In genomic region chr4:83302887-83303827, GRCm38 (mm10) we compare ENCODE assay signal across 8 mouse cellular contexts. TPM values are rescaled to one million over a fixed set of nuclear protein-coding genes. Genes with fewer than 3 reads are reported as not detected.
DNase-seq lines count a peak whose midpoint lies in the region; ATAC-seq lines count a peak whose summit lies in the region.

No protein-coding gene starts in this region.

- H3K9me3 ChIP-seq in midbrain, embryonic 13.5 days: no peaks in the 10 kb centered on the region

- no peak overlapping the region for H3K4me2 ChIP-seq in midbrain, embryonic 13.5 days (replicated peaks)

- intact Hi-C loops in left cerebral cortex, postnatal 36 days (cut with DNase I): loop anchor here (5.0 kb wide), 1 partner anchor 104 kb away; no protein-coding TSS in a partner anchor

- no peaks in the 10 kb centered on the region for H3K27me3 ChIP-seq in midbrain, embryonic 13.5 days

- 43% methylated on average over 13 of the region's 13 CpGs for WGBS in midbrain, embryonic 13.5 days

- H3K4me3 ChIP-seq in midbrain, embryonic 13.5 days (replicated peaks): no peak overlapping the region

- no peaks in the 10 kb centered on the region for H3K36me3 ChIP-seq in midbrain, embryonic 13.5 days

- H3K27ac ChIP-seq in midbrain, embryonic 13.5 days: no peak overlapping the region

- H3K4me1 ChIP-seq in midbrain, embryonic 13.5 days (replicated peaks): peaks cover 7% of the 10 kb centered on the region; the same call in 1 of the 2 replicates

- DNase-seq in A20 (ENCODE audit: low read depth, low spot score): peak; percentile 82
- DNase-seq in adrenal gland, adult 2 months: peak; percentile 79
- peak; percentile 89 for DNase-seq in embryo, embryonic 11 days
- peak; percentile 70 for DNase-seq in kidney, adult 11 months
- peak; percentile 62 to 64 for DNase-seq in left cerebral cortex, postnatal 36 days (ENCODE audit: low spot score in 2 of 2)
- peak; percentile 26 for DNase-seq in spleen, adult 12 weeks (ENCODE audit: low spot score)

- peak; percentile 89 for ATAC-seq in granulocyte monocyte progenitor cell, adult 5-6 weeks (replicated peaks; ENCODE audit: poor library complexity, severe bottlenecking)
- ATAC-seq in midbrain, embryonic 13.5 days: peak; percentile 48; the same call in 1 of the 2 replicates

- H3K9ac ChIP-seq in midbrain, embryonic 13.5 days (replicated peaks): no peak overlapping the region

RNA-seq across cellular contexts. Expression of gene Ttc39b, which starts 20.9 kb away (rescaled TPM):
- total RNA-seq in adrenal gland, adult 2 months (2021): 10 to 100 TPM; 17.9 to 18.2 TPM
- 1.3 and 1.5 TPM in 2 replicates for polyA plus RNA-seq in adrenal gland, adult 2 months (2012; rRNA removed)
- total RNA-seq in granulocyte monocyte progenitor cell, adult 5-6 weeks (2014; fragmentation: Nextera tagmentation): 0.19 TPM in 1 of 2 replicates, not detected in the other
- total RNA-seq in granulocyte monocyte progenitor cell, adult 5-6 weeks (2017): 0.26 and 1.6 TPM in 2 replicates
- 10 to 100 TPM; 59.7 to 62.8 TPM for total RNA-seq in left cerebral cortex, postnatal 36 days (2021)
- 3.7 and 4.4 TPM in 2 replicates for polyA plus RNA-seq in midbrain, embryonic 13.5 days (2015; fragmentation: Nextera tagmentation; extraction: Ambion mirVana)

Comparison
In these comparisons a context has a peak if more than half of its experiments do, and no peak if none do; other contexts are left out.
1. DNase-seq: peak in every context shown above with its lines; median percentile 89 in embryo, embryonic 11 days; 82 in A20; 79 in adrenal gland, adult 2 months; 70 in kidney, adult 11 months; 63 in left cerebral cortex, postnatal 36 days; 26 in spleen, adult 12 weeks.
2. RNA of gene Ttc39b, which starts 20.9 kb away (total RNA-seq): 59.7 to 62.8 TPM in left cerebral cortex, postnatal 36 days and 17.9 to 18.2 TPM in adrenal gland, adult 2 months; 0.19 to 1.6 TPM in granulocyte monocyte progenitor cell, adult 5-6 weeks; every median in the first group is over 4 times any median in the second.